Mouse (Mus musculus): ENCODE data around the gene Iqce. TPM values are rescaled to one million over a fixed set of nuclear protein-coding genes. Genes with fewer than 3 reads are reported as not detected.

Iqce gene
- 11.4 and 17.9 TPM in 2 replicates for polyA plus RNA-seq (2016; fragmentation: Nextera tagmentation; extraction: Ambion mirVana)

DNA sequence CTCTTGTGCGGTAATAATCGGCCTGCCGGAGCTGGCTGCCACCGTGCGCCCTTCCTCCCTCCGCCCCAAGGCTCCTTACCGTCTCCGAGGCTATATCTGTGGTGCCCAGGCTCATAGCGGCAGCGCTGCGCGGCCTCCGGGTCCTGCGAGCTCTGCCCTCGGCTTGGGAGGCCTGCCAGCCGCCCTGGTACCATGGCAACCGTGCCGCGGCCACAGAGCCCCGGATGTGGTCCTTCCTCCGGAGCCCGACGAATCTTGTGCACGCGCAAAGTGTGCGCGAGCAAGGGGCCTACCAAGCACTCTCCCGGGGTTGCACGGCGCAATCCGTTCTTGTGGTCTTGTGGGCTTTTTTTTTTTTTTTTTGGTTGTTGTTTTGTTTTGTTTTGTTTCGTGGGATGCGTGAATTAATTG is at the start of gene Iqce:
Gene Iqce, minus strand, starts transcription at position 276 of the 411 bp plus-strand sequence.
- Histone ChIP-seq H3K27ac (peak within 1 kb of the TSS; percentile 95), H3K4me1 (peaks cover 44% of the 10 kb centered on the region), H3K36me3 (peaks cover 21% of the 10 kb centered on the region), H3K4me3 (peak within 1 kb of the TSS; percentile 82), H3K9me3 (no peaks in the 10 kb centered on the region), H3K27me3 (ENCODE audit: insufficient read depth, poor library complexity, severe bottlenecking) (no peaks in the 10 kb centered on the region)
- WGBS: 2% methylated on average over 33 of the region's 33 CpGs
- peak; percentile 96 for DNase-seq (ENCODE audit: low spot score)

DNA sequence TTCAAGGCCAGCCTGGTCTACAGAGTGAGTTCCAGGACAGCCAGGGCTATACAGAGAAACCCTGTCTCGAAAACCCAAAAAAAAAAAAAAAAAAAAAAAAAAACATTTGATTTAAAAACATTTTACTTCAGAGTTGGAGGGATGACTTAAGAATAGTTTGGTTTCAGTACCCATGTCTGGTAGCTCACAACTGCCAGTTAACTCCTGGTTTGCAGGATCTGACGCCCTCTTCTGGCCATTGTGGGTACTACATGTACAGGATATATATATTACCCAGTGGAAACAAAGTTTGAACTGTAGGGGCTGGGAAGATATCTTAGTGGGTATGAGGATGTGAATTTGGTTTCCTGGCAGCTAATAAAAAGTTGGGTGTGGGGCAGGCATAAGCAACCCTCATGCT is 48.7 kb upstream of the Iqce start:
- Histone ChIP-seq H3K4me1 (peaks cover 12% of the 10 kb centered on the region), H3K4me3 (no peak overlapping the region), H3K36me3 (peaks cover 5% of the 10 kb centered on the region; the same call in 1 of the 2 replicates), H3K9me3 (no peaks in the 10 kb centered on the region), H3K27ac (no peak overlapping the region), H3K27me3 (ENCODE audit: insufficient read depth, poor library complexity, severe bottlenecking) (no peaks in the 10 kb centered on the region)
- no peak for DNase-seq (ENCODE audit: low spot score)
- WGBS: 2% methylated on average over 1 of the region's 2 CpGs

DNA sequence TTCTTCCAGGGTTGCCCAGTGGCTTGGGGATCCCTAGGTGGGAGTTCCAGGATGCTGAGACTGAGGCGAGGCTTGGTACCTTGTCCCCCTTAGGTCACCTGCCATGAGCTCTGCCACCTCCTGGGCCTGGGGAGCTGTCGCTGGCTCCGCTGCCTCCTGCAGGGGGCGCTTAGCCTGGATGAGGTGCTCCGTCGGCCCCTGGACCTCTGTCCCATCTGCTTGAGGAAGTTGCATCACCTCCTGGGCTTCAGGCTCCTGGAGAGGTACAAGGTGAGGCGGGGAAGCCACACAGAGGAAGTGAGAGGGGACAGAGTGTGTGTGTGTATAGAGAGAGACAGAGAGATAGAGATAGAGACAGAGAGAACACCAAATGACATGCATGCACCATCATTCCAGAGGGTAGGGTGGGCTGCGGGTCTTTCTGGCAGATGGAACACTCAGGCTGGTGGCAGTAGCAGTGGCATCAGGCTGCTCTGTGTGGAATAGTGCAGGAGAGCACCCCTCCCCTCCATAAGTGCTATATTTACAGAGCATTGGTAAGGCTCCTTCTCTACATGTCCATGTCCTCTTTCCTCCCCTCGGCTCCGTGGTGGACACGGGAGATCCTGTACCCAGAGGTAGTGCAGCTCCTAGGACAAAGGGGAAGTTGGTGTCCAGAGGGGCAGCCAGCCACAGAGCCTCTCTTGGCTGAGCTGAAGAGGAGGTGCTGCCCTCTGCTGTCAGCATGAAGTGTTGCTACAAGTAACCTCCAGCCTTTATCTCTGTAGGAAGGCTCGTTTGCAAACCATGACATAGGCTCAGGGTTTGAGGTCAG is 47.1 kb upstream of the Iqce start:
- Histone ChIP-seq H3K36me3 (peaks cover 5% of the 10 kb centered on the region; the same call in 1 of the 2 replicates), H3K4me1 (peaks cover 8% of the 10 kb centered on the region), H3K27me3 (ENCODE audit: insufficient read depth, poor library complexity, severe bottlenecking) (no peaks in the 10 kb centered on the region), H3K4me3 (peak overlapping the region; percentile 45), H3K9me3 (no peaks in the 10 kb centered on the region), H3K27ac (peak overlapping the region; percentile 81)
- DNase-seq (ENCODE audit: low spot score): peak; percentile 86
- WGBS: 12% methylated on average over 12 of the region's 12 CpGs

DNA sequence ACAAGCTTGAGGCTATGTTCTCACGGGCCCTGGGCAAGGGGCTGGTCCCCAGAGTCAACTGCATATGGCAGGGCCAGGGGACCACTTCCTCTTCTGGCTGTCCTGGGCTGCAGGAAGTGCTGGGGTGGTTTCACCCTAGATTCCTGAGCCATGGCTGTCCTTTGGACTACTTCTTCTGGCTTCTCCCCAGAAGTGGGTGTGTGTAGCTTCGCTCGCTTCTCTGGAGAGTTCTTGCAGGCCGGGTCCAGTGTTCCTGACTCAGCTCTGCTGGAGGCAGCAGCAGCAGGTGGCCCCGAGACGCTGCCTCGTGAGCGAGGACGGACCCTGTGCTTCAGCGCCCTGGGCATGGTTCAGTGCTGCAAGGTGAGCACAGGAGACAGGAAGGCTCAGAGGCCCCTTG is 46.2 kb upstream of the Iqce start:
- DNase-seq (ENCODE audit: low spot score): no peak
- peaks cover 5% of the 10 kb centered on the region; the same call in 1 of the 2 replicates for H3K36me3 ChIP-seq
- H3K9me3 ChIP-seq: no peaks in the 10 kb centered on the region
- H3K4me3 ChIP-seq: no peak overlapping the region
- no peaks in the 10 kb centered on the region for H3K27me3 ChIP-seq (ENCODE audit: insufficient read depth, poor library complexity, severe bottlenecking)
- H3K4me1 ChIP-seq: peaks cover 12% of the 10 kb centered on the region
- no peak overlapping the region; the same call in 1 of the 2 replicates for H3K27ac ChIP-seq
- 79% methylated on average over 10 of the region's 10 CpGs for WGBS

DNA sequence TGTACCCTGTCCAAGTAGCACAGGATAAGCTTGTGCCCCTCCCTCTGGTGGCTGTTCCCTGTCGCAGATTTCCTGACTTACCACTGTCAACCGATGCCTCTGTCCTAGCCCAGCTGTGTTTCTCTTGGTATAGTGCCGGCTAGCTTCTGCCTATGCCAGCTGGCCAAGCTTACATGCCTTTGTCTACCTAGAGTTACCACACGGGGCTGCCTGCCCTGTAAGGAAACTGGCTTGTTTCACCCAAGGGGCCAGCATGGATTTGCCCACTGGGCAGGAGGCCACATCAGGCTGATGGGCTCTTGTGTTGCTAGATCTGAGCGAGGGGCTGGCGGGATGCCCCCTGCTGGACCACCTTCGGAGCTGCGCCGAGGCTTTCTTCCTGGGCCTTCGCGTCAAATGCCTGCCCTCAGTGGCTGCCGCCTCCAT is 41.5 kb upstream of the Iqce start:
- Histone ChIP-seq H3K27me3 (ENCODE audit: insufficient read depth, poor library complexity, severe bottlenecking) (peaks cover 8% of the 10 kb centered on the region), H3K36me3 (no peaks in the 10 kb centered on the region), H3K9me3 (no peaks in the 10 kb centered on the region), H3K4me1 (0 out of 2 replicates have a peak, but pooled peaks cover 5% of the 10 kb centered on the region), H3K4me3 (no peak overlapping the region; the same call in 1 of the 2 replicates), H3K27ac (peak overlapping the region; percentile 23)
- WGBS: 29% methylated on average over 12 of the region's 12 CpGs
- DNase-seq (ENCODE audit: low spot score): no peak

DNA sequence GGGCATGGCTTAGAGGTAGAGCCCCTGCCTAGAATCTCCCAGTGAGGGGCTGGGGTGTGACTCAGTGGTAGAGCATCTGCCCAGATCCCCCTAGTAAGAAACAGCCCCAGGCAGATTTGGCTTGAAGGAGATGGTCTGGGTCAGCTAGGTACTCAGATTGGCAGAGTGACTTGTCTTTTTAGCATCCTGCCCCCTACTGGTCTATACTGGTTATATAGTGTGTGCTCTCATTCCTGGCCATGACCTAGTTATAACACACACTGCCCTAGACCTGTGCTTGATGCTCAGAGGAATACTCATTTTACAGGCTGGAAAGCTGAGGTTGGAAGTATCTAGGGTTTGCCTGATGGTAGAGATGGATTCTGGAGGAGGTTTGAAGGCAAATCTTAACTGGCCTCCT is 39.7 kb upstream of the Iqce start:
- no peaks in the 10 kb centered on the region for H3K9me3 ChIP-seq
- H3K27ac ChIP-seq: no peak overlapping the region
- no peaks in the 10 kb centered on the region for H3K36me3 ChIP-seq
- peaks cover 21% of the 10 kb centered on the region for H3K27me3 ChIP-seq (ENCODE audit: insufficient read depth, poor library complexity, severe bottlenecking)
- DNase-seq (ENCODE audit: low spot score): no peak
- H3K4me1 ChIP-seq: 0 out of 2 replicates have a peak, but pooled peaks cover 5% of the 10 kb centered on the region
- H3K4me3 ChIP-seq: no peak overlapping the region

DNA sequence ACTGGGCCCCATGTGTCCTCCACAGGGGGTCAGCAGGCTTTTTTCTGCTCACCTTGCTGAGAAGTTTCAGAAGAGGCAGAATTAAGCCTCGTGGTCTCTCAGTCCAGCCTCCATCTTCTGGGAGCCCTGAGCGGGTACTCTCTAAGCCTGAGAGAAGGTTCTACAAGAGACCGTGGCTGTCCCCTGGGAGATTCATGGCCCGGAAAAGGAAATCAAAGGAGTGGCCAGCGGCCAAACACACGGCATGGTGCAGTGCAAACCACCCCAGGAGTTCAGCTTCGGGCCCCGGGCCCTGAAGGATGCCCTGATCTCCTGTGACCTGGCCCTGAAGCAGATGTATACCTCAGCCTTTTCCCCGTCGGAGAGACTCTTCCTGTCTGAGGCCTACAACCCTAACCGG is 38.9 kb upstream of the Iqce start:
- Histone ChIP-seq H3K9me3 (no peaks in the 10 kb centered on the region), H3K27me3 (ENCODE audit: insufficient read depth, poor library complexity, severe bottlenecking) (peaks cover 29% of the 10 kb centered on the region), H3K4me3 (no peak overlapping the region), H3K27ac (no peak overlapping the region), H3K4me1 (peaks cover 5% of the 10 kb centered on the region; the same call in 1 of the 2 replicates), H3K36me3 (no peaks in the 10 kb centered on the region)
- no peak for DNase-seq (ENCODE audit: low spot score)
- WGBS: 75% methylated on average over 11 of the region's 11 CpGs

DNA sequence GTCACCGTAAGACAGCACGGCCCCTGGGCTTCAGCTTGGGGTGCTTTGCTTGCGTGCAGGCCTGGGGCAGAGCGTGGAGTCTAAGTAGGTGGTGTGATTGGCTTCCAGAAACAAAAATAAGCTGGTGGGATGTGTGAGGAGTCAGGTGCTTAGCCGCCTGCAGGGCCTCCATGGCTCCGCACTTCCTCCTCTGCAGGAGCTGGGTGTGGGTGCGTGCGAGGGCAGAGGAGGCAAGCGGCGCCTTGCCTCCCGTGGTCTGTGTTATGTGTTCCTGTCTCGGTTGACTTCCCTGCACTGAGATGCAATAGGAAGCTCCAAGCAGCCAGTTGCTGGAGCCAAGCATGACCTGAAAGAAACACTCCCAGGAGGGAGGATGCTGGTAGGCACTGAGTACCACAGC is 37.6 kb upstream of the Iqce start:
- peaks cover 14% of the 10 kb centered on the region for H3K4me1 ChIP-seq
- peaks cover 41% of the 10 kb centered on the region for H3K27me3 ChIP-seq (ENCODE audit: insufficient read depth, poor library complexity, severe bottlenecking)
- H3K36me3 ChIP-seq: no peaks in the 10 kb centered on the region
- no peak overlapping the region for H3K27ac ChIP-seq
- 77% methylated on average over 12 of the region's 12 CpGs for WGBS
- no peak overlapping the region for H3K4me3 ChIP-seq
- DNase-seq (ENCODE audit: low spot score): no peak
- H3K9me3 ChIP-seq: no peaks in the 10 kb centered on the region

DNA sequence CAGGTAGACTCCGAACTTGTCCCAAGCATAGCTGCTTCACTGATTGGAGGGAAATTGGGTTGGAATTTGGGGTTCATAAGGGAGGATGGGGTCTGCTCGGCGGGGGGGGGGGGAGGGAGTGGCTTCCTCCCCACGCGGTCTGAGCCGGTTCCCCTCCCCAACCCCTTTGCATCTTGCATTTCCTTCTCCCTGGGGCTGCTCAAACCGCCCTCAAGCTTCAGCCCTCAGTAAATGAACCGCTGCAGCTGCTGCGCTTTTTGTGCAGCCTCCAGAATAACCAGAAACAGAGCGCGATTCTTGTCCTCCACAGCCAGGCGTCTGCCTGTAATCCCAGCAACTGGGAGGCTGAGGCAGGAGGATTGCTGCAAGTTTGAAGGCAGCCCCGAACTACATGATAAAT is 34.0 kb upstream of the Iqce start:
- Histone ChIP-seq H3K27ac (no peak overlapping the region), H3K4me3 (peak overlapping the region; percentile 58; the same call in 1 of the 2 replicates), H3K27me3 (ENCODE audit: insufficient read depth, poor library complexity, severe bottlenecking) (peaks cover 49% of the 10 kb centered on the region), H3K4me1 (peaks cover 12% of the 10 kb centered on the region), H3K36me3 (no peaks in the 10 kb centered on the region), H3K9me3 (no peaks in the 10 kb centered on the region)
- DNase-seq (ENCODE audit: low spot score): no peak
- WGBS: 14% methylated on average over 12 of the region's 13 CpGs

DNA sequence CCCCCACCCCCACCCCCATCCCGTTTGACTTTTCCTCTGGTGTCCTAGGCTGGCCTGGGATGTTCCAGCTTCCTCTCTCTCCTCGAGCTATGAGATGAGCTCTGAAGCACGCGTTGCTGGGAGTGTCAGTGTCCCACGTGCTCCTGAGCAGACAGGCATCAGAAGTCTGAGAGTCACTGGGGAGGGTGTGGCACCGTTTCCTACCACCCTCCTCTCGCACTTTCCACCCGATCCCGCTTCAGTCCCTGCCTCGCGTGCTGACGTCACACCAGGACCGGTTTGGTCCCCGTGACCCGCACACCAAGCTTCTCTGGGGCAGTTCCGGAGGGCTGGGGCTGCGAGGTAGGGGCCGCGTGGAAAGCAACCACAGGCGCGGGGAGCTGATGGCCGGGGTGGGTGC is 33.1 kb upstream of the Iqce start:
- peaks cover 12% of the 10 kb centered on the region for H3K4me1 ChIP-seq
- H3K27ac ChIP-seq: peak overlapping the region; percentile 52; the same call in 1 of the 2 replicates
- peaks cover 49% of the 10 kb centered on the region for H3K27me3 ChIP-seq (ENCODE audit: insufficient read depth, poor library complexity, severe bottlenecking)
- 0% methylated on average over 22 of the region's 22 CpGs for WGBS
- H3K36me3 ChIP-seq: no peaks in the 10 kb centered on the region
- no peak for DNase-seq (ENCODE audit: low spot score)
- no peaks in the 10 kb centered on the region for H3K9me3 ChIP-seq
- H3K4me3 ChIP-seq: peak overlapping the region; percentile 58

DNA sequence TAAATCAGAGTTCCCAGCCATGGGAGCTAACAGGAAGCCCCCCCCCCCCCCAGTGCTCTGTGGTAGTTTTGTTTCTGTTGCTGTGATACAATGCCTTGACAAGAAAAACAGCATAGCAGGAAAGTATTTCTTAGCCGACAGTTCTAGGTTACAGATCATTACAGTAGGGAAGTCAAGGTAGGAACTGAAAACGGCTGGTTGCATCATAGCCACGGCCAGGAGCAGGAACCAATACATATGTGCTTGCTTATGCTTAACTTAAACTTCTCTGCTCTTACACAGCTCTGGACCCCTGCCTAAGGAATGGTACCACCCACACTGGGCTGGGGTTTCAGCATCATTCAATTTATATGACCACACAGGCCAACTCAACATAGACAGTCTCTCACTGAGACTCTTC is 31.2 kb upstream of the Iqce start:
- Histone ChIP-seq H3K9me3 (no peaks in the 10 kb centered on the region), H3K27ac (no peak overlapping the region), H3K4me1 (peaks cover 12% of the 10 kb centered on the region), H3K27me3 (ENCODE audit: insufficient read depth, poor library complexity, severe bottlenecking) (peaks cover 41% of the 10 kb centered on the region), H3K4me3 (no peak overlapping the region), H3K36me3 (no peaks in the 10 kb centered on the region)
- DNase-seq (ENCODE audit: low spot score): no peak
- 63% methylated on average over 3 of the region's 3 CpGs for WGBS

DNA sequence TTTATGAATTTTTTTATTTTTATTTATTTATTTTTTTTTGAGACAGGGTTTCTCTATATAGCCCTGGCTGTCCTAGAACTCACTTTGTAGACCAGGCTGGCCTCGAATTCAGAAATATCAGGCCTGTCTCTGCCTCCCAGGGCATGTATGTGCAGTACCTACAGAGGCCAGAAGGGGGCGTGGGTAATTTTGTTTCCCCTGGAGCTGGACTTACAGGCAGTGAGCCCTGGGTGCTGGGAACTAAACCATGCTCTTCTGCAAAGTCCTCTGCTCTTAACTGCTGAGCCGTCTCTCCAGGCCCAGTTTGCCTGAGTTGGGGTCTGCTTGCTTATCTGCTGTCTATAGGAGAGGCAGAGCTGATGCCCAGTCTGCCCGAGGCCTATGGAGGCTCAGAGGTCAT is 30.0 kb upstream of the Iqce start:
- 62% methylated on average over 4 of the region's 4 CpGs for WGBS
- Histone ChIP-seq H3K27me3 (ENCODE audit: insufficient read depth, poor library complexity, severe bottlenecking) (peaks cover 31% of the 10 kb centered on the region), H3K27ac (no peak overlapping the region), H3K9me3 (no peaks in the 10 kb centered on the region), H3K36me3 (no peaks in the 10 kb centered on the region), H3K4me1 (peaks cover 13% of the 10 kb centered on the region), H3K4me3 (no peak overlapping the region)
- no peak for DNase-seq (ENCODE audit: low spot score)

DNA sequence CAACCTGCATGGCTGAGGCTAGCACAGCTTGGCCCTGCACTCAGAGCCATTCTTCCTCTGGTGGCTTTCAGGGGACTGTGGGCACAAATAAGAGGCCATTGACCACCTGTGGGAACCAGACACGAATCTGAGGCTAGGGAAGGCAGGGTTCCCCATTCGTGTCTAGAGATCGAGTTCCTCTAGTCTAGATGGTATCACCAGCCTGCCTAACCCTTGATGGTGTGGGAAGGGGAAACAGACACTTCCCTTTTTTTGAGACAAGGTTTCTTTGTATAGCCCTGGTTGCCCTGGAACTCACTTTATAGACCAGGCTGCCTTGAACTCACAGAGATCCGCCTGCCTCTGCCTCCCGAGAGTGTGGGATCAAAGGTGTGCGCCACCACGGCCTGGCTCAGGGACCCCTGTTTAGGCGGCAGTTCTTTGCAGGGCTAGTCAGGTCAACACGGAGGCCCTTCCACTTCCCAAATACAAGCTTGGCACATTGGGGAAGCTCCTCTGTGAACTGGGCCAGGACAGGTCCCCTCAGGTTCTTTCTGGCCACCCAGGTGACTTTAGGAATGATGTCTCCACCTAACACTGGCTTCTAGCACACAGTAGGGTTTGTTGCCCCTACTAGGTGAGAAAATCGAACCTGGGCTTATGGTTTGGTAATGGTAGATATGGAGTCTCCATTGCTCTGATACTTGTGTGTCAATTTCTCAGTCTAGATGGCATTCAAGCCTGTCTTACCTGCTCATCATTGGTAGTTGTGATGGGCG is 29.0 kb upstream of the Iqce start:
- Histone ChIP-seq H3K4me3 (no peak overlapping the region), H3K4me1 (peaks cover 18% of the 10 kb centered on the region), H3K27ac (no peak overlapping the region), H3K36me3 (no peaks in the 10 kb centered on the region), H3K27me3 (ENCODE audit: insufficient read depth, poor library complexity, severe bottlenecking) (peaks cover 22% of the 10 kb centered on the region), H3K9me3 (no peaks in the 10 kb centered on the region)
- DNase-seq (ENCODE audit: low spot score): no peak
- 78% methylated on average over 11 of the region's 11 CpGs for WGBS
